Mouse (Mus musculus) fibroblast of lung, adult 2 months (primary cell): ENCODE data around the gene Lrrc51.
"Not testable (repeated sequence)": the region's sequence is repeated elsewhere in the genome, so short reads cannot be mapped to it uniquely, and the experiment has no call there.

Experiments
- DNase-seq: peaks from one replicate; pipeline ENCODE4 v3.0.0-alpha.2; 2011; ENCODE audit warnings: low read depth

The Lrrc51 gene

DNA sequence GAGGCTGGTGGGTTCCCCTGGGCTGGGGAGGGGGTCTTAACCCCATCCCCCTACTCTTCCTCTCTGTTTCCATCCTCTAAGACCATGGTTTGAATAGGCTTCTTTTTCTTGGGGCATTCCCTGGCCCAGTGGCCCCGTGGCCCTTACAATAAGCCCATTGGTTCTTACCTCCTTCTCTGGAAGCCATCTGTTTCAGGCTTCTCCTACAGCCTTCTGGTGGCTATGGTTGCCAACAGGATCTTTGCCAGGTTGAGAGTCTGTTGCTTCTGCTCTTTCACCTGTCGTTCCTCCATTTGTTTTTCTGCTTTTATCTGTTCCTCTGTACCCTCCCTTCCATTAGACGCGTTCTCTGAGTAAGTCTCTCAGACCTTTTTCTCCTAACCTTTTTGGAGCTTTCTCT lies 3.9 kb upstream of the Lrrc51 start:
- DNase-seq: no peak

DNA sequence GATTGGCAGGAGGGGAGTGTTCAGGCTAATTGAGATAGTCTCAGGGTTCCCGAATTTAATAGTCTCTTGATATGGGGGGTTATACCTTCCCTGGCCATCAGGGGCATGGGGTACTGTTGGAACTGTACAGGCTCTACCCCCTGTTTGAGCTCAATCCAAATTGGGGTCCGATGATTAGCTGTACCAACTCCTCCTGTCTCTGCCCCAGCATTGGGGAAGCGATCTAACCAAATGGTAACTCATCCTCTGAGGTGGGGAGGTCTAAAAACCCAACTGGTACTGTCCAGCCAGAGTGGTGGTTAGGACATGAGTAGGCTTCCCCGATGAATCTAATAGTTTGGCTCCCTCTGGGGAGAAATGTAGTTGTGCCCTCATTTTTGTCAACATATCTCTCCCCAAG lies 3.3 kb upstream of the Lrrc51 start:
- DNase-seq: no peak

DNA sequence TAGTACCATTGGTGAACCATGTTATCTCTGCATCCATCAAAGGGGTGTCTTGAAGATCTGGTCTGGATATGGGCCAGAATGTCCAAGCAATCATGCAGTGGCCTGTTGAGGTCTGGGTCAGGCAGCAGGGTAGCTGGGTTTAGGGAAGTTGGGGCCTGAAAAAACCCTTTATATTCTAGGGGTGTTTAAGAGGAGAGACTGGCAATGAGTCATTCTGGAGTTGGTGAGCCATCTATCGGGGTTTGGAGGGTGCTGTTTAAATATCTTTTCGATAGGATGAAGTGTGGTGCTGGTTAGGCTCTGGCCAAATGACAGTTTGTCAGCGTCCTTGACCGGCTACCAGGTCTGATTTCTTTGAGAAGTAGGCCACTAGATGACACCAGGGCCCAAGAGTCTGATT lies 2.3 kb upstream of the Lrrc51 start:
- DNase-seq: no peak

DNA sequence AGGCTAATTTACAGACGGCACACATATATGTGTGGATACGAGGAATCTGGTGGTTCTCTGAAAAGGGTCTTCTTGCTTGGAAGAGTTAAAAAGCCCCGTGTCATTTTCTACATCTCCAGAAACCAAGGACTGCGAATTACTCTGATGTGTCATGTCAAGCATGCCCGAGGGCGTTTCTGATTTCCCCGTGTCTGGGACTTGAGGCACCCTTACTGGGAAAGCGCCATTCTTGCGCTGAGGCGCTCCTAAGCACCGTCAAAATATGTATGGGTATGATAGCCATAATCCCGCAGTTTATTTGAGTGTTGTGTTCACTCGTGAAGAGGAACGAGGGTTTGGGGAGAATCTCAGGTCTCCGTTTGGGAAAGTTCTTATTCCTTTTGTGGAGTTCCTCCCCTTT lies 395 bp downstream of the Lrrc51 start:
- no peak for DNase-seq

- DNase-seq: no peak
Observed at GRCm38 (mm10) chr7:101932551-101932950, 1.1 kb downstream of the Lrrc51 start.

GRCm38 (mm10) chr7:101928093-101928492 lies 5.6 kb downstream of the Lrrc51 start:
- no peak for DNase-seq

- not testable (repeated sequence) for DNase-seq
Observed at GRCm38 (mm10) chr7:101925892-101926291, 7.8 kb downstream of the Lrrc51 start.

- no peak for DNase-seq
Observed at GRCm38 (mm10) chr7:101918071-101918470, 15.6 kb downstream of the Lrrc51 start.

- no peak for DNase-seq
Observed at GRCm38 (mm10) chr7:101911982-101912381, 21.7 kb downstream of the Lrrc51 start.

GRCm38 (mm10) chr7:101910138-101910537 lies 23.6 kb downstream of the Lrrc51 start:
- DNase-seq: no peak

GRCm38 (mm10) chr7:101908367-101908766 lies 25.3 kb downstream of the Lrrc51 start:
- no peak for DNase-seq

GRCm38 (mm10) chr7:101906696-101907095 lies 27.0 kb downstream of the Lrrc51 start:
- DNase-seq: no peak

DNA sequence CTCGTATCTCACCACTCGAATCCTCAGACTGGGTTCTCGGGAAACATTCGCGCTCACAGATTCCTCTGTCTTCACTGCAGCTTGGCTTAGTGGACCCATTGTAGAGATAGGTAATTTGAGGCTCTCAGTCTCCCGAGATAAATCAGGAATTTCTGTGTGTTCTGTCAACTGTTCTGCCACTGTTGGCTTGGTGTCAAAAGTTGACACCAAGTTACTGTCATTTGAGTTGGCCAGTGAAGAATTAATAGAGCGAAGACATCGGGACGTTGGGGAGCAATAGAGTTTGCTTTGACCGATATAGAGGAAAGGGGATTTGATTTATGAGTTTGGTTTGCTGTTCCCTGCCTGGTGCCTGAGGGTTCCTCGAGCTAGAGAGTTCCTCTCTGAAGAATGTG lies 27.4 kb downstream of the Lrrc51 start, which contains the start of gene Tomt:
Tomt (minus strand) TSS at position 73 of the 395 bp plus-strand sequence.
- no peak for DNase-seq

GRCm38 (mm10) chr7:101905561-101906286 lies 28.0 kb downstream of the Lrrc51 start, which contains the start of gene Lamtor1:
Lamtor1 (plus strand) TSS chr7:101905904.
- DNase-seq: peak; percentile 99

DNA sequence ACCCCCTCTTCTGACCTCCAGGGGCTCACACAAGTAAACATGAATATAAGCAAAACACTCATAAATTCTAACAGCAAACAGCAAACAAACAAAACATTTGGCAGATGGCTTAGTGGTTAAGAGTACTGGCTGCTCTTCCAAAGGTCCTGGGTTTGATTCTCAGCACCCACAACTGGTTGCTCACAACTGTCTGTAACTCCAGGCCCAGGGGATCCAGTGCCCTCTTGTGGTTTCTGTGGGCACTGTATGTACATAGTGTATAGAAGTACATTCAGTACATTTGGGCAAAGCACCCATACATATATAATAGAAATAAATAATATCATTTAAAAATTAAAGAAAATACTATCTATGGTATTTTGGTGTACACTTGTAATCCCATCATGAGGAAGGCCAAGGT lies 30.8 kb downstream of the Lrrc51 start:
- DNase-seq: no peak

- DNase-seq: no peak
Observed at GRCm38 (mm10) chr7:101901969-101902368, 31.7 kb downstream of the Lrrc51 start.

- DNase-seq: no peak
Observed at GRCm38 (mm10) chr7:101900331-101901097, 33.2 kb downstream of the Lrrc51 start.

DNA sequence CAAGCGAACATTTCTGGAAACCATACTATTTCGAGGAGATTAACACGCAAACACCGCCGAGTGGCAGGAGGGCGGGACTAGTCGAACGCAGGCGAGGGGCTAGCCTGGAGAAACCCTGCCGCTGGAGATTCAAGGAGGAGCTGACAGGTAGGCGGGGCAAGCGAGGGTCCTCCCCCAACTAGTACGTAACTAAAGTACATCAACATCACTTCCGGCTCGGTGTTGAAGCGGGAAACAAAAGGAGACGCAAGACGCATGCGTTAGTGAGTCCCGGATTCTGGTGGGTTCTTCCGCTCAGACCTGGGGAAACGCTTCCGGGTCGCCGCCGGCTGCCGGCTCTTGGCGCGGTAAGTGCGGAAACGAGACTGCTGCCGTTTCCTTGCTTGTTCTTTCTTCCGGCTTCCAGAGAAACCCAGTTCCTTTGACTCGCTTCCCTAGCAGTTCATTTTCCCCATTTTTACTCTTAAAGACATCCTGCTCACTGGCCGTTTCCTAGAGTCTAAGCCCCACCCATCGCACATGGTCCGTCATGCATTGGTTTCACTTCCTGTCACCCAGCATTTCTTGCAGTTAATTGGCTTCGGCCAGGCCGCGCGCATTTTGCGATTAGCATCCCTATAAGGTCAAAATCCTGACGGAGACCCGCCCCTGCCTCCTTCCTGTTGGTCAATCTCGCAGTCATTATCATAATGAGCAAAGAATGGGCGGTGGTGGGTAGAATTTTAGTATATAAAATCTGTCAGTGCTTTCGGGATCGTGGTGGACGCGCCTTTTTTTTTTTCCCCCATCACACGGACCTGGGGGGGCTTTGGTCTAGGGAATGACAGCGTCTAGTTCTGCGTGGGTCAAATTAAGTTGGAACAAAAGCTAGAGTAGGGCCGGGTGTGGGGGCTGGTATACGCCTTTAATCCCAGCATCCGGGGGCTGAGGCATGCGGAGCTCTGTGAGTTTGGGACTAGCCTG lies 37.3 kb downstream of the Lrrc51 start:
- peak; percentile 97 for DNase-seq

- no peak for DNase-seq
Observed at GRCm38 (mm10) chr7:101895695-101896094, 38.0 kb downstream of the Lrrc51 start.

DNA sequence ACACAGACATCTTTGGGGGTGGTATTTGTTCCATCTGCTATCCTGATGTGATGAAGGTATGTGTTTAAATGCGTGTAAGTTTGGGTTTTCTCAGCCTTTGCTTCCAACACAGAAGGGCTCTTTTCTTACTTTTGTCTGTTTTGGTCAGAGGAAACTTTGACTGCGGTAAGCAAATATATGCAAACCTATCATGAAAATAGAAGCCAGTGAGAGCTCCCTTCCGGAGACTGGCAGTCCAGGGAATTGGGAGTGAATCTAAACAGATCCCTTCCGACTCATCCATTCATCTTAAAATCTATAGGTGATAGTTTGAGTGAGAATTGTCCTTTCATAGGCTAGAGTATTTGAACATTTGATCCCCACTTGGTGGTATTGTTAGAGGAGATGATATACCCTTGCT lies 45.2 kb downstream of the Lrrc51 start:
- no peak for DNase-seq

DNA sequence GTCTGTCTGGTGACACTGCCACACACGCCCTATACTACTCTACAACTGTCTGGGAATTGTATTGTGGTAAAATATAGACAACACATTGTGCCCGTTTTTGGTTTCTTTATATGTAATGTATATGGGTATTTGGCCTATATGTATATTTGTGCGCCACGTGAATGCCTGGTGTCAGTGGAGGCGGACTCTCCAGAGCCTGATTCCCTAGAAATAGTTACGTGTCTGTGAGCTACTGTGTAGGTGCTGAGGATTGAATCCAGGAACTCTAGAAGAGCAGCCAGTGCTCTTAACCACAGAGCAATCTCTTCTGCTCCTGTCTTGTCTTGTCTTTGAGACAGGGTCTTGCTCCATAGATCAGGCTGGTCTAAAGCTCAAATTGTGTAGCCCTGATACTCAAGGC lies 47.4 kb downstream of the Lrrc51 start:
- no peak for DNase-seq

DNA sequence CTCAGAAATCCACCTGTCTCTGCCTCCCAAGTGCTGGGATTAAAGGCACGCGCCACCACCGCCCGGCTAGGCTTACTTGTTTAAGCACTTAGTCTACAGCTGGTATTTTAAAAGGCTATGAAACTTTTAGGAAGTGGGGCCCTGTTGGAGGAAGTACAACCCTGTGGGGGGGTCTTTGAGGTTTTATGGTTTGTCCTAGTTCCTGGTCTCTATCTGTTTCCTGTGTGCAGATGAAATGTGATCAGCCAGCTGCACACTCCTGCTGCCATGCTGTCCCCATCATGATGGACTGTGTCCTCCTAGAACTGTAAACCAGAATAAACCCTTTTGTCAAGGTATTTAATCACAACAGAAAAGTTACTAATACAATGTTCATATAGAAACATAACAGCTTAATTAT lies 49.5 kb downstream of the Lrrc51 start:
- no peak for DNase-seq
